Mouse (Mus musculus) liver, embryonic 11.5 days (tissue): ENCODE results near the gene Gmppb. TPM values are rescaled to one million over a fixed set of nuclear protein-coding genes. Genes with fewer than 3 reads are reported as not detected.
A peak's percentile ranks its signal among the peaks of the same experiment; 100 is the strongest.

Experiments used
- ATAC-seq: fragments of 200-750 bp; cut with Nextera tagmentation; replicated peaks from 2 replicates; pipeline ENCODE4 v1.8.0; 2017; ENCODE audit warnings: moderate number of reproducible peaks, mild to moderate bottlenecking, moderate TSS enrichment, moderate library complexity; ENCODE audit not compliant: low FRiP score
- DNase-seq: peaks from one replicate; pipeline ENCODE4 v3.0.0-alpha.2; 2017; ENCODE audit warnings: low spot score
- H3K27ac ChIP-seq: fragments of 300-500 bp; sonication (generic); 2 replicates; pipeline ENCODE4 v1.5.1; 2014; ENCODE audit warnings: mild to moderate bottlenecking, low read depth, low read length, control low read depth
- H3K27me3 ChIP-seq: fragments of 300-500 bp; sonication (generic); replicated peaks from 2 replicates; pipeline ENCODE4 v1.6.1; 2014; ENCODE audit warnings: low read length, mixed read lengths; ENCODE audit not compliant: control insufficient read depth, insufficient read depth
- H3K36me3 ChIP-seq: fragments of 300-500 bp; sonication (generic); 2 replicates; pipeline ENCODE4 v1.6.1; 2014; ENCODE audit warnings: mild to moderate bottlenecking, low read length, moderate library complexity, mixed read lengths; ENCODE audit not compliant: control insufficient read depth, insufficient read depth
- H3K4me1 ChIP-seq: fragments of 300-500 bp; sonication (generic); replicated peaks from 2 replicates; pipeline ENCODE4 v1.6.1; 2014; ENCODE audit warnings: low read length, mixed read lengths; ENCODE audit not compliant: control insufficient read depth, insufficient read depth
- H3K4me2 ChIP-seq: fragments of 300-500 bp; sonication (generic); 2 replicates; pipeline ENCODE4 v1.6.1; 2014; ENCODE audit warnings: mild to moderate bottlenecking, control low read depth, moderate library complexity
- H3K4me3 ChIP-seq: fragments of 300-500 bp; sonication (generic); 2 replicates; pipeline ENCODE4 v1.5.1; 2014; ENCODE audit warnings: low read depth, low read length, control low read depth
- H3K9ac ChIP-seq: fragments of 300-500 bp; sonication (generic); 2 replicates; pipeline ENCODE4 v1.6.1; 2014; ENCODE audit warnings: low read depth, low read length, control low read depth
- H3K9me3 ChIP-seq: fragments of 300-500 bp; sonication (generic); 2 replicates; pipeline ENCODE4 v1.6.1; 2016; ENCODE audit warnings: low read length, inconsistent platforms, mixed read lengths; ENCODE audit not compliant: control insufficient read depth
- WGBS: fragments of 180-500 bp; shearing (Covaris S2); extraction: QIAGEN DNeasy Blood & Tissue Kit; methylation state at CpG from one replicate; pipeline ENCODE4 v1.1.7; 2014; 5-methylcytosine and 5-hydroxymethylcytosine counted together
- polyA plus RNA-seq: library from polyadenylated mRNA; unstranded; fragments of >200 nt; fragmentation: Nextera tagmentation; extraction: Ambion mirVana; gene quantifications from 2 replicates; pipeline ENCODE4 v1.2.1, GENCODE M21; 2014

Gmppb gene
- polyA plus RNA-seq, 1 experiment from 2014 or later, result 26.5 TPM

DNA sequence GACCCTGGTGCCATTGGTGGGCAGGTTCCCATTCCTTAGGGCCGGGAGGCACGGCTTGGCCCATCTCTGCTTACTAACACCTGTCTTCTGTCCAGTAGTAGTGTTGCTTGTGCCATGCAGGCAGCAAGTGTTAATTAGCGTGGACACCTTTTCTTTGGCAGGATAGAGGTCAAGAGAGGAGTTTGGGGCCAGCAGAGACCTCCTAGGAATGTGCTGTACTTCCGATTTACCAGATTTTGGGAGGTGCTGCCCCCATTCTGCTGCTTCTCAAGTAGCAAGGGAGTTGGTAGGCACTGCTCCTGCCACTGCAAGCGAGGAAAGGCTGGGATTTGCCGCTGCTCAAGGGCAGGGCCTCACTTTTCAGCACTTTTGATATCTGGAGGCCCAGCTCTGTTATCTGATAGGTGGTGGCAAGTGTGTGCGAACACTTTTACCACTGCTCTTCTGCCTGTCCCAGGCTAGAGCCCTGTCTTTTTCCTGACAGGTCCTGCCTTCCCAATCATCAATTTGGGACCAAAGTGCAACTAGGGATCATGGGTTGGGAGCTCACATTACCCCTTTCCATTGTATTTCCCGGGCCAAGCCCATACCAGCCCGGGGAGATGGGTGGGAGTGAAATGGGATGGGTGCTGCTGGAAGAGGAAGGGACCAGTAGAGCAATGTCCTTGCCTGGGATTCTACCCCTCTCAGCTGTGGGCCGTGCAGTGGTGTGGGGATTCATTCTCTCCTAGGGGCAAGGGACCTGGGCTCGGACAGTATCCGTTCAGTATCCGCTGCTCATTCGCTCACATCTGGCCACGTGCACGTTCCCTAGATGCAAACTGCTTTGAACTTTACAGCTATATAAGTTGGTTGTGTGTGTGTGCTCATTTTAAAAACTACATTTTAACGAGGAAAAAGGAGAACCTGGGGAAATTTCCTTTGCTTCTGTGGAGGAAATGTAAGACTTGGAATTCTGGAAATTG lies 1.2 kb upstream of the Gmppb start:
- Histone ChIP-seq H3K27ac (peak overlapping the region; percentile 44), H3K36me3 (peaks cover 27% of the 10 kb centered on the region), H3K9ac (peak overlapping the region; percentile 42), H3K27me3 (no peaks in the 10 kb centered on the region), H3K4me3 (peak overlapping the region; percentile 91), H3K9me3 (no peaks in the 10 kb centered on the region), H3K4me2 (peak overlapping the region; percentile 68), H3K4me1 (peaks cover 35% of the 10 kb centered on the region)
- 45% methylated on average over 17 of the region's 17 CpGs for WGBS
- no peak for DNase-seq
- ATAC-seq, result no peak; the same call in 1 of the 2 replicates

- Histone ChIP-seq H3K4me2 (peak overlapping the region; percentile 68), H3K27me3 (no peaks in the 10 kb centered on the region), H3K9ac (peak overlapping the region; percentile 42), H3K4me1 (peaks cover 41% of the 10 kb centered on the region), H3K4me3 (peak overlapping the region; percentile 91), H3K9me3 (no peaks in the 10 kb centered on the region), H3K27ac (peak overlapping the region; percentile 44), H3K36me3 (peaks cover 28% of the 10 kb centered on the region)
- peak; percentile 12 for ATAC-seq
- WGBS, result 1% methylated on average over 19 of the region's 19 CpGs
- no peak for DNase-seq
Observed at GRCm38 (mm10) chr9:108048566-108048955, 481 bp upstream of the Gmppb start.

- H3K27me3 ChIP-seq, result no peaks in the 10 kb centered on the region
- H3K36me3 ChIP-seq, result peaks cover 28% of the 10 kb centered on the region
- peak overlapping the region; percentile 91 for H3K4me3 ChIP-seq
- peak overlapping the region; percentile 68 for H3K4me2 ChIP-seq
- ATAC-seq (no peak), DNase-seq (no peak)
- 41% methylated on average over 15 of the region's 15 CpGs for WGBS
- no peaks in the 10 kb centered on the region for H3K9me3 ChIP-seq
- H3K9ac ChIP-seq, result peak overlapping the region; percentile 79
- peak overlapping the region; percentile 52 for H3K27ac ChIP-seq
- peaks cover 41% of the 10 kb centered on the region for H3K4me1 ChIP-seq
Observed at GRCm38 (mm10) chr9:108049561-108050251, 664 bp downstream of the Gmppb start.

- 90% methylated on average over 15 of the region's 15 CpGs for WGBS
- ATAC-seq (no peak), DNase-seq (no peak)
- no peak overlapping the region for H3K9ac ChIP-seq
- no peaks in the 10 kb centered on the region for H3K27me3 ChIP-seq
- H3K9me3 ChIP-seq, result no peaks in the 10 kb centered on the region
- H3K4me1 ChIP-seq, result peaks cover 41% of the 10 kb centered on the region
- H3K36me3 ChIP-seq, result peaks cover 29% of the 10 kb centered on the region
- no peak overlapping the region for H3K4me2 ChIP-seq
- H3K27ac ChIP-seq, result no peak overlapping the region
- H3K4me3 ChIP-seq, result no peak overlapping the region
Observed at GRCm38 (mm10) chr9:108051184-108051930, 2.3 kb downstream of the Gmppb start.

DNA sequence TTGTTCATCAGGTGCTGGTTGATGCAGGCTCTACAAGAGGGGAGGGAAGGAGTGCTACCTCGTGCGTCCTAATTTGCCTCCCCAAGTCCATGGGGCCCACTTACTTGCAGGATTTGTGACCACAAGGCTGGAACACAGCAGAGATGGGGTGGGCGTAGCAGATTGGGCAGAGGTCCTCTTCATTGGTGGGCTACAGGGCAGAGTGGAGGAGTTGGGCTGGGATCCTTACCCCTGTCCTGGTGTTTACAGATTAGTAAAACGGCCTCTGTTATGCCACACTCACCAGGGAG lies 2.8 kb downstream of the Gmppb start:
- 82% methylated on average over 4 of the region's 4 CpGs for WGBS
- H3K9me3 ChIP-seq, result no peaks in the 10 kb centered on the region
- no peaks in the 10 kb centered on the region for H3K27me3 ChIP-seq
- peaks cover 33% of the 10 kb centered on the region for H3K36me3 ChIP-seq
- no peak overlapping the region for H3K27ac ChIP-seq
- no peak for ATAC-seq
- no peak overlapping the region for H3K9ac ChIP-seq
- no peak overlapping the region for H3K4me2 ChIP-seq
- DNase-seq, result no peak
- peaks cover 37% of the 10 kb centered on the region for H3K4me1 ChIP-seq
- no peak overlapping the region for H3K4me3 ChIP-seq

DNA sequence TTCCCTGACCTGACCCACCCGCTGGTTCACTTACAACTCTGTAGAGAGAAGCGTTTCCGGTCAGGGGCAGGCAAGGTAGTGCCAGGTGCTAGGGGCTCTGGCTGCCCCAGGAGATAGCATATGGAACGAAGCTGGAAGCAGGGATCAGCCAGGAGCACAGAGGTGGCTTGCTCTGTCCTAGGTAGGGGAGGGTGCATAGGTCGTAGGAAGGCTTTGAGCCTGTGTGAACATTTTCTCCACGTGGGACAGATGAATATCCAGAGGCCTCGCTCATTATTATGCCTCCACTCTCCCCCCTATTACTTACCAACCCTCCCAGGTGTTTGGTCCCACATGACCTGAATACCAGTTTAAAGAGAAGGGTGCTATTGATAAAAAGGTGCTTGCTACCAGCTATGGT lies 3.4 kb downstream of the Gmppb start:
- no peak overlapping the region for H3K4me2 ChIP-seq
- no peak overlapping the region for H3K4me3 ChIP-seq
- no peaks in the 10 kb centered on the region for H3K27me3 ChIP-seq
- no peaks in the 10 kb centered on the region for H3K9me3 ChIP-seq
- no peak for DNase-seq
- 0 out of 2 replicates have a peak overlapping the region, but pooled peaks have one; percentile 60 for H3K27ac ChIP-seq
- H3K9ac ChIP-seq, result 0 out of 2 replicates have a peak overlapping the region, but pooled peaks have one; percentile 11
- WGBS, result 67% methylated on average over 7 of the region's 7 CpGs
- peaks cover 33% of the 10 kb centered on the region for H3K36me3 ChIP-seq
- peaks cover 32% of the 10 kb centered on the region for H3K4me1 ChIP-seq
- no peak for ATAC-seq

DNA sequence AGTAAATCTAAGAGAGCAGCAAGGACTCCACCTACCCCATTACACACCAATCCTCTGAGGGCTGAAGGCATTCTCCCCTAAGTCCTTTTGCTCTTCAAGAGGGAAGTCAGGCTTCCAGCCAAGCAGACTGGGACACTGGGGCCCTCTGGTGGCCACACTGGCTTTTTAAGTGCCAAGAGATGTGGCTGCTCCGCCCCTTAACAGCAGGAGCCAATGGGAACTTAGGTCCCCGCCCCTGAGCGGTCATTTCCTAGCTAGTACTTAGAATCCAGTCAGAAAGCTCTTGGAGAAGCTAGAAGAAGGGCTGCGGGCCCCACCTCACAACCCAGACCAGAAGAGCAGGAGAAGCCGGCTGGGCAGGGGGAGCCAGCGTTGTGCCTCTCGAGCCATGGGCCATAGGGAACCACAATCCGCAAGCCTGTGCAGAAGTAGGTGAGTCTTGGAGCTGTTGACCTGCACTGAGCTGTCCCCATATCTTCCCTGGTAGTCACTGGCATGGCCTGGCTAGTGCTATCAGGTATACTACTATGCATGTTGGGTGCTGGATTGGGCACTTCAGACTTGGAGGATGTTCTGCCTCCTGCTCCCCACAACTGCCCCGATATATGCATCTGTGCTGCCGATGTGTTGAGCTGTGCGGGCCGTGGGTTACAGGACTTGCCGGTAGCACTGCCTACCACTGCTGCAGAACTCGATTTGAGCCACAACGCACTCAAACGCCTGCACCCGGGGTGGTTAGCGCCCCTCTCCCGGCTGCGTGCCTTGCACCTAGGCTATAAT lies 4.0 kb downstream of the Gmppb start, which contains the start of gene Amigo3:
TSS of gene Amigo3 (plus strand) at position 275 of the 780 bp plus-strand sequence.
- H3K36me3 ChIP-seq, result peaks cover 37% of the 10 kb centered on the region
- H3K9me3 ChIP-seq, result no peaks in the 10 kb centered on the region
- peak; percentile 86 for DNase-seq
- no peaks in the 10 kb centered on the region for H3K27me3 ChIP-seq
- peak within 1 kb of the TSS; percentile 26 for H3K4me3 ChIP-seq
- H3K4me2 ChIP-seq, result peak within 1 kb of the TSS; percentile 45
- peak within 1 kb of the TSS; percentile 60; the same call in 1 of the 2 replicates for H3K27ac ChIP-seq
- H3K9ac ChIP-seq, result peak within 1 kb of the TSS; percentile 11; the same call in 1 of the 2 replicates
- ATAC-seq, result peak; percentile 53
- WGBS, result 58% methylated on average over 20 of the region's 20 CpGs
- peaks cover 25% of the 10 kb centered on the region for H3K4me1 ChIP-seq
